Mouse (Mus musculus): ENCODE results near the gene Igf2r. TPM values are rescaled to one million over a fixed set of nuclear protein-coding genes. Genes with fewer than 3 reads are reported as not detected.
A peak's percentile ranks its signal among the peaks of the same experiment; 100 is the strongest.

Gene Igf2r
- polyA plus RNA-seq, 1 experiment: 24.8 TPM

GRCm38 (mm10) chr17:12659233-12659632 lies 110.2 kb downstream of the Igf2r start:
- no peaks in the 10 kb centered on the region for H3K4me1 ChIP-seq (ENCODE audit: control insufficient read depth, insufficient read depth, low read length)
- H3K4me3 ChIP-seq (ENCODE audit: insufficient read depth, low read depth, low read length): no peak overlapping the region
- no peak overlapping the region for H3K27ac ChIP-seq (ENCODE audit: insufficient read depth, low read depth, low read length)
- WGBS: 90% methylated on average over 10 of the region's 10 CpGs
- H3K27me3 ChIP-seq (replicated peaks; ENCODE audit: control insufficient read depth, insufficient read depth, low read length): no peaks in the 10 kb centered on the region
- DNase-seq: no peak
- no peak for TF ChIP-seq POLR2A (IDR thresholded peaks at IDR 0.05; ENCODE audit: low read depth, low read length)
- TF ChIP-seq CTCF (conservative IDR thresholded peaks at IDR 0.05; ENCODE audit: insufficient read depth, insufficient read length, low read depth, low read length): no peak
- no peaks in the 10 kb centered on the region; the same call in 1 of the 2 replicates for H3K36me3 ChIP-seq (ENCODE audit: control insufficient read depth, insufficient read depth, low read length)

- TF ChIP-seq CTCF (conservative IDR thresholded peaks at IDR 0.05; ENCODE audit: insufficient read depth, insufficient read length, low read depth, low read length): no peak
- TF ChIP-seq POLR2A (IDR thresholded peaks at IDR 0.05; ENCODE audit: low read depth, low read length): no peak
- no peak for DNase-seq
- Histone ChIP-seq H3K4me1 (ENCODE audit: control insufficient read depth, insufficient read depth, low read length) (no peaks in the 10 kb centered on the region), H3K27me3 (replicated peaks; ENCODE audit: control insufficient read depth, insufficient read depth, low read length) (no peaks in the 10 kb centered on the region), H3K27ac (ENCODE audit: insufficient read depth, low read depth, low read length) (no peak overlapping the region), H3K4me3 (ENCODE audit: insufficient read depth, low read depth, low read length) (no peak overlapping the region), H3K36me3 (ENCODE audit: control insufficient read depth, insufficient read depth, low read length) (no peaks in the 10 kb centered on the region)
- 78% methylated on average over 7 of the region's 7 CpGs for WGBS
Measured at GRCm38 (mm10) chr17:12658784-12659183, 110.7 kb downstream of the Igf2r start.

DNA sequence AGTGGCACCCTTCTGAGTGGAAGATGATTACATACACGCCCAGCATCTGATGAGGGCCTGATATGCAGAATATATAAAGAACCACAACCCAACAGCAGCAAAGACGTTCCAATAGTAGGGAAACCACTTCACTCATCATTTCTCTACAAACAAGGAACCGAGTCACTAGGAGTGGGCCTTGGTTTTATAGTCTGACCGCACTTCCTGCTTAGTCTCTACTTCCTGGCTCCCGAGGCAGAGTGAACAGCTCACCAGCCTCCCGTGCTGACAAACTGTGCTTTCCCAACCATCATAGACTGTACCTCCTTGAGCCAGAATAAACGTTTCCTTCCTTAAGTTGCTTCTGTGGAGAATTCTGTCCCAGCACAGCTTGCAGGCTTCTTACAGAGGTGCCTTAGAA lies 113.6 kb downstream of the Igf2r start:
- DNase-seq: no peak
- no peaks in the 10 kb centered on the region for H3K36me3 ChIP-seq (ENCODE audit: control insufficient read depth, insufficient read depth, low read length)
- TF ChIP-seq CTCF (conservative IDR thresholded peaks at IDR 0.05; ENCODE audit: insufficient read depth, insufficient read length, low read depth, low read length): no peak
- TF ChIP-seq POLR2A (IDR thresholded peaks at IDR 0.05; ENCODE audit: low read depth, low read length): no peak

GRCm38 (mm10) chr17:12654061-12654460 lies 115.4 kb downstream of the Igf2r start:
- Histone ChIP-seq H3K36me3 (ENCODE audit: control insufficient read depth, insufficient read depth, low read length) (no peaks in the 10 kb centered on the region), H3K27me3 (replicated peaks; ENCODE audit: control insufficient read depth, insufficient read depth, low read length) (no peaks in the 10 kb centered on the region), H3K4me3 (ENCODE audit: insufficient read depth, low read depth, low read length) (no peak overlapping the region), H3K27ac (ENCODE audit: insufficient read depth, low read depth, low read length) (no peak overlapping the region), H3K4me1 (ENCODE audit: control insufficient read depth, insufficient read depth, low read length) (no peaks in the 10 kb centered on the region)
- TF ChIP-seq CTCF (conservative IDR thresholded peaks at IDR 0.05; ENCODE audit: insufficient read depth, insufficient read length, low read depth, low read length): no peak
- TF ChIP-seq POLR2A (IDR thresholded peaks at IDR 0.05; ENCODE audit: low read depth, low read length): no peak
- 89% methylated on average over 3 of the region's 3 CpGs for WGBS
- DNase-seq: no peak

More for the DNA sequence above, 113.6 kb downstream of the Igf2r start:
- no peaks in the 10 kb centered on the region for H3K27me3 ChIP-seq (replicated peaks; ENCODE audit: control insufficient read depth, insufficient read depth, low read length)
- H3K4me1 ChIP-seq (ENCODE audit: control insufficient read depth, insufficient read depth, low read length): no peaks in the 10 kb centered on the region
- no peak overlapping the region for H3K4me3 ChIP-seq (ENCODE audit: insufficient read depth, low read depth, low read length)
- 61% methylated on average over 7 of the region's 7 CpGs for WGBS
- no peak overlapping the region for H3K27ac ChIP-seq (ENCODE audit: insufficient read depth, low read depth, low read length)

DNA sequence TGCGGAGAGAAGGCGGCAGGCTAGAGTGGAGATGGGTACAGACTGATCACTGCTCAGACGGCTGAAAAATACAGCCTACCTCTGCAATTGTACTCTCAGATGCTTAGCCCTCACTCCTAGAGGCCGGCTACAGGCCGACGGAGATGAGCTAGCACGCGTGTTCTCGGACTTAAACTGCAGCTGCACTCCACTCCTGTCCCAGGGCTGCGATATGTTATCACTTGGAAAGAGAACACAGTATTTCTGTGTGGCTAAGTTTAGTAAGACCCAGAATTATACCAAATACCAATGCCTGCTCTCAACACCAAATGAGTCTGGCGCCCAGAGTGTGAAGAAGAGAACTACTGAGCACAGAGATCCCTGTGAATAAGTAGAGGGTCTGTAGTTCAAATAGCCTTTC lies 116.9 kb downstream of the Igf2r start:
- TF ChIP-seq POLR2A (IDR thresholded peaks at IDR 0.05; ENCODE audit: low read depth, low read length) (no peak), CTCF (conservative IDR thresholded peaks at IDR 0.05; ENCODE audit: insufficient read depth, insufficient read length, low read depth, low read length) (no peak)
- Histone ChIP-seq H3K27me3 (replicated peaks; ENCODE audit: control insufficient read depth, insufficient read depth, low read length) (no peaks in the 10 kb centered on the region), H3K4me1 (ENCODE audit: control insufficient read depth, insufficient read depth, low read length) (no peaks in the 10 kb centered on the region), H3K27ac (ENCODE audit: insufficient read depth, low read depth, low read length) (no peak overlapping the region), H3K36me3 (ENCODE audit: control insufficient read depth, insufficient read depth, low read length) (no peaks in the 10 kb centered on the region), H3K4me3 (ENCODE audit: insufficient read depth, low read depth, low read length) (no peak overlapping the region)
- 93% methylated on average over 11 of the region's 11 CpGs for WGBS
- DNase-seq: no peak

DNA sequence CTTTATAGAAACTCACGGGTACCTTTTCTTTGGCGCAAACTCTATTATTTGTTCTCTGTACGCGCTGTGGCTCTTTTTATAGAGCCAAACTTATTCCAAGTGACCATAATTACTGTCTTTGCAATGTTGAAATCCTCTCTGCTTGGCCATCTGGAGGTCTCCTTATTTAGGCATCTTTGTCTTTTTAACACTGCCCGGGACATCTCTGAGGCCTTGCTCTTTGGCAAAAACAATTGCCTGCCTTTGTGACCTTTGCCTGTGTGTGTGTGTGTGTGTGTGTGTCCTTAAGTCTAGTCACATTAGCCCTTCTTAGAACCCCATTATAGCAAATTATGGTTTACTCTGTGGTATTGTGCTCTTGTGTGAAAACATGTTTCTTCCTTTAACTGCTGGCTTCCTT lies 124.0 kb downstream of the Igf2r start:
- Histone ChIP-seq H3K4me1 (ENCODE audit: control insufficient read depth, insufficient read depth, low read length) (no peaks in the 10 kb centered on the region), H3K4me3 (ENCODE audit: insufficient read depth, low read depth, low read length) (no peak overlapping the region), H3K36me3 (ENCODE audit: control insufficient read depth, insufficient read depth, low read length) (no peaks in the 10 kb centered on the region), H3K27ac (ENCODE audit: insufficient read depth, low read depth, low read length) (no peak overlapping the region), H3K27me3 (replicated peaks; ENCODE audit: control insufficient read depth, insufficient read depth, low read length) (no peaks in the 10 kb centered on the region)
- no peak for TF ChIP-seq POLR2A (IDR thresholded peaks at IDR 0.05; ENCODE audit: low read depth, low read length)
- TF ChIP-seq CTCF (conservative IDR thresholded peaks at IDR 0.05; ENCODE audit: insufficient read depth, insufficient read length, low read depth, low read length): no peak
- DNase-seq: peak; percentile 26
- 84% methylated on average over 5 of the region's 5 CpGs for whole genome bisulfite sequencing

- 70% methylated on average over 4 of the region's 4 CpGs for WGBS
- no peaks in the 10 kb centered on the region for H3K4me1 ChIP-seq (ENCODE audit: control insufficient read depth, insufficient read depth, low read length)
- TF ChIP-seq CTCF (conservative IDR thresholded peaks at IDR 0.05; ENCODE audit: insufficient read depth, insufficient read length, low read depth, low read length) (no peak), POLR2A (IDR thresholded peaks at IDR 0.05; ENCODE audit: low read depth, low read length) (no peak)
- H3K27ac ChIP-seq (ENCODE audit: insufficient read depth, low read depth, low read length): no peak overlapping the region
- H3K36me3 ChIP-seq (ENCODE audit: control insufficient read depth, insufficient read depth, low read length): no peaks in the 10 kb centered on the region
- H3K27me3 ChIP-seq (replicated peaks; ENCODE audit: control insufficient read depth, insufficient read depth, low read length): 0 out of 2 replicates have a peak, but pooled peaks cover 2% of the 10 kb centered on the region
- no peak overlapping the region for H3K4me3 ChIP-seq (ENCODE audit: insufficient read depth, low read depth, low read length)
- DNase-seq: no peak
Measured at GRCm38 (mm10) chr17:12641087-12641486, 128.4 kb downstream of the Igf2r start.
